21 mouse cellular contexts compared by ENCODE assay signal in genomic region chr19:19344426-19344811, GRCm38 (mm10).
DNase-seq lines count a peak whose midpoint lies in the region; ATAC-seq lines count a peak whose summit lies in the region.
"Had no signal": no experiment of that assay in that cellular context is flagged by ENCODE, and none has a peak within 500 bp of the region (broad histone marks: within the 10 kb centered on the region; RNA-seq: fewer than 3 reads in every experiment).

No protein-coding gene starts in this region.

- H3K36me3 ChIP-seq in forebrain, embryonic 15.5 days, result no peaks in the 10 kb centered on the region
- no peaks in the 10 kb centered on the region for H3K36me3 ChIP-seq in forebrain, embryonic 11.5 days (ENCODE audit: control insufficient read depth, insufficient read depth, low read length)
- no peaks in the 10 kb centered on the region for H3K36me3 ChIP-seq in neural tube, embryonic 13.5 days
- H3K36me3 ChIP-seq in midbrain, embryonic 15.5 days (replicated peaks), result no peaks in the 10 kb centered on the region
- H3K36me3 ChIP-seq: embryonic facial prominence, embryonic 15.5 days had no signal

- 32% methylated on average over 7 of the region's 7 CpGs for WGBS in forebrain, embryonic 15.5 days
- WGBS in forebrain, embryonic 11.5 days, result 86% methylated on average over 7 of the region's 7 CpGs
- 71% methylated on average over 7 of the region's 7 CpGs for WGBS in neural tube, embryonic 13.5 days
- WGBS in midbrain, embryonic 15.5 days, result 56% methylated on average over 7 of the region's 7 CpGs

- no peak for DNase-seq in forebrain, embryonic 11.5 days (ENCODE audit: low spot score)
- no peak for DNase-seq in neural tube, embryonic 10.5 days (ENCODE audit: extremely low spot score, low spot score)
- DNase-seq in frontal cortex, postnatal 14 days (ENCODE audit: low spot score in 2 of 2), result no peak
- DNase-seq in liver, result no peak
- DNase-seq: cerebellum, adult 11 months; cerebellum, adult 9-11 months; heart, adult 11 months; kidney, adult 9 months; lung, postnatal 4 days; thymus, adult 2 months; thymus, postnatal 4 days had no signal

- H3K9me3 ChIP-seq in forebrain, embryonic 15.5 days, result no peaks in the 10 kb centered on the region
- H3K9me3 ChIP-seq in forebrain, embryonic 11.5 days (ENCODE audit: control insufficient read depth, low read length), result no peaks in the 10 kb centered on the region
- H3K9me3 ChIP-seq in neural tube, embryonic 13.5 days, result no peaks in the 10 kb centered on the region
- no peaks in the 10 kb centered on the region for H3K9me3 ChIP-seq in midbrain, embryonic 15.5 days
- H3K9me3 ChIP-seq: embryonic facial prominence, embryonic 15.5 days had no signal

- H3K27ac ChIP-seq in forebrain, embryonic 15.5 days (replicated peaks), result peak overlapping the region; percentile 65
- no peak overlapping the region for H3K27ac ChIP-seq in forebrain, embryonic 11.5 days (ENCODE audit: low read depth, low read length)
- H3K27ac ChIP-seq in neural tube, embryonic 13.5 days (replicated peaks), result no peak overlapping the region
- no peak overlapping the region for H3K27ac ChIP-seq in midbrain, embryonic 15.5 days
- H3K27ac ChIP-seq: embryonic facial prominence, embryonic 15.5 days; liver, embryonic 14.5 days; stomach, postnatal 0 days had no signal

- peak overlapping the region; percentile 20 for H3K4me2 ChIP-seq in forebrain, embryonic 15.5 days (replicated peaks)
- H3K4me2 ChIP-seq in forebrain, embryonic 11.5 days (ENCODE audit: low read depth, low read length, severe bottlenecking), result no peak overlapping the region
- H3K4me2 ChIP-seq in neural tube, embryonic 13.5 days, result peak overlapping the region; percentile 13; the same call in 1 of the 2 replicates
- peak overlapping the region; percentile 18; the same call in 1 of the 2 replicates for H3K4me2 ChIP-seq in midbrain, embryonic 15.5 days
- H3K4me2 ChIP-seq: embryonic facial prominence, embryonic 15.5 days; heart, embryonic 11.5 days had no signal

- no peak overlapping the region for H3K9ac ChIP-seq in forebrain, embryonic 15.5 days (replicated peaks)
- H3K9ac ChIP-seq in forebrain, embryonic 11.5 days (ENCODE audit: low read length), result no peak overlapping the region
- H3K9ac ChIP-seq in neural tube, embryonic 13.5 days, result no peak overlapping the region
- H3K9ac ChIP-seq in midbrain, embryonic 15.5 days, result no peak overlapping the region
- H3K9ac ChIP-seq: embryonic facial prominence, embryonic 15.5 days; liver, embryonic 14.5 days had no signal

- no peak overlapping the region for H3K4me3 ChIP-seq in forebrain, embryonic 15.5 days
- no peak overlapping the region for H3K4me3 ChIP-seq in forebrain, embryonic 11.5 days (ENCODE audit: low read depth, low read length)
- no peak overlapping the region for H3K4me3 ChIP-seq in neural tube, embryonic 13.5 days
- H3K4me3 ChIP-seq in midbrain, embryonic 15.5 days, result no peak overlapping the region
- H3K4me3 ChIP-seq: embryonic facial prominence, embryonic 15.5 days; myocyte had no signal

- ATAC-seq in forebrain, embryonic 15.5 days (replicated peaks), result peak; percentile 85
- no peak for ATAC-seq in forebrain, embryonic 11.5 days (replicated peaks; ENCODE audit: low FRiP score)
- ATAC-seq in neural tube, embryonic 13.5 days (ENCODE audit: low read depth), result 0 out of 2 replicates have a peak, but pooled peaks have one; percentile 15
- peak; percentile 52 for ATAC-seq in midbrain, embryonic 15.5 days (replicated peaks)
- ATAC-seq: CD4-positive, CD25-positive, alpha-beta regulatory T cell, adult 4 months; intestine, embryonic 16.5 days had no signal

- H3K4me1 ChIP-seq in forebrain, embryonic 15.5 days, result peaks cover 9% of the 10 kb centered on the region
- no peaks in the 10 kb centered on the region for H3K4me1 ChIP-seq in forebrain, embryonic 11.5 days (replicated peaks; ENCODE audit: control insufficient read depth, insufficient read depth, low read length)
- H3K4me1 ChIP-seq in neural tube, embryonic 13.5 days (replicated peaks), result peaks cover 6% of the 10 kb centered on the region; the same call in 1 of the 2 replicates
- H3K4me1 ChIP-seq in midbrain, embryonic 15.5 days, result peaks cover 9% of the 10 kb centered on the region
- H3K4me1 ChIP-seq: embryonic facial prominence, embryonic 15.5 days had no signal

- no peaks in the 10 kb centered on the region for H3K27me3 ChIP-seq in forebrain, embryonic 15.5 days
- no peaks in the 10 kb centered on the region for H3K27me3 ChIP-seq in forebrain, embryonic 11.5 days (ENCODE audit: control insufficient read depth, insufficient read depth, low read length)
- H3K27me3 ChIP-seq in neural tube, embryonic 13.5 days, result no peaks in the 10 kb centered on the region
- no peaks in the 10 kb centered on the region for H3K27me3 ChIP-seq in midbrain, embryonic 15.5 days (replicated peaks)
- H3K27me3 ChIP-seq: embryonic facial prominence, embryonic 15.5 days had no signal
